ENCODE assay signal across 8 mouse cellular contexts in the genomic region with DNA sequence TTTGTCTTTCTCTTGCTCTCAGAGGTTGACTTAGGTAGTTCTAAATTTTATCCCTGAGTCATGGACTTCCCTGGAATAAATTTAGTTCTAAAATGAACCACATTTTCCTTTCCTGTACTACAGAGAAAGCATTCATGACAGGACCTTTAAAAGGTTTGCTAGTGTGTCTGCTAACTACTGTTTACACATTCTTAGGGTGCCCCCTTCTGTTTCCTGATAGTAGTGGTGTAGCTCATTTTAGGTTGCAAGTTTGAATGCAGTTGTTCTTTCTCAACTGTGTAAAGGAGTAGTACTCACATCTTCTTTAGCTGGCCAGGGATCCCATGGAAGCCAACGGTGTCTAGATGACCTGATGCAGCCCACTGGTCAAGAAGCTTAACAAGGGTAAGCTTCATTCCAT.
A peak's percentile ranks its signal among the peaks of the same experiment; 100 is the strongest.
DNase-seq lines count a peak whose midpoint lies in the region; ATAC-seq and TF ChIP-seq lines count a peak whose summit lies in the region.

No protein-coding gene starts in this region.

- no peaks in the 10 kb centered on the region for H3K36me3 ChIP-seq in hindbrain, embryonic 11.5 days (ENCODE audit: control insufficient read depth, insufficient read depth, low read length)
- no peaks in the 10 kb centered on the region for H3K36me3 ChIP-seq in hindbrain, embryonic 10.5 days
- no peaks in the 10 kb centered on the region for H3K36me3 ChIP-seq in CH12.LX (replicated peaks in 1 of 2; ENCODE audit: control insufficient read depth in 1 of 2, insufficient read depth in 1 of 2, low read length in 1 of 2)
- H3K36me3 ChIP-seq in hindbrain, postnatal 0 days (ENCODE audit: insufficient read depth, low read length): no peaks in the 10 kb centered on the region

- peak; percentile 65; the same call in 1 of the 2 replicates for ATAC-seq in hindbrain, embryonic 11.5 days (ENCODE audit: low FRiP score)
- peak; percentile 87 for ATAC-seq in hindbrain, postnatal 0 days

- H3K4me1 ChIP-seq in hindbrain, embryonic 11.5 days (replicated peaks; ENCODE audit: control insufficient read depth, insufficient read depth, low read length): no peaks in the 10 kb centered on the region
- H3K4me1 ChIP-seq in hindbrain, embryonic 10.5 days (replicated peaks): no peaks in the 10 kb centered on the region
- no peaks in the 10 kb centered on the region for H3K4me1 ChIP-seq in CH12.LX (ENCODE audit: control insufficient read depth in 1 of 2, insufficient read depth in 2 of 2)
- no peaks in the 10 kb centered on the region for H3K4me1 ChIP-seq in hindbrain, postnatal 0 days (ENCODE audit: insufficient read depth, low read length)

- no peak overlapping the region for H3K4me2 ChIP-seq in hindbrain, embryonic 11.5 days (replicated peaks; ENCODE audit: low read depth, low read length)
- H3K4me2 ChIP-seq in CH12.LX (ENCODE audit: insufficient read depth, low read depth, poor library complexity, severe bottlenecking): no peak overlapping the region
- no peak overlapping the region for H3K4me2 ChIP-seq in hindbrain, postnatal 0 days (ENCODE audit: low read depth, low read length)

- in situ Hi-C loops in CH12.LX (cut with MboI; ENCODE audit: low pct_ligation_motif_present, low pct_unique_long_range_greater_than_20kb, low sequenced_read_pairs): no loop called here

- TF ChIP-seq POLR2A in CH12.LX (IDR thresholded peaks at IDR 0.05; ENCODE audit: low read depth, low read length): no peak

- TF ChIP-seq CTCF in CH12.LX (conservative IDR thresholded peaks at IDR 0.05 in 1 of 2, IDR thresholded peaks at IDR 0.05 in 1 of 2; ENCODE audit: low read depth in 2 of 2, low read length in 2 of 2): peak; percentile 24 to 82; a peak in 3 of 4 replicates
- peak; percentile 79 for TF ChIP-seq CTCF in hindbrain, postnatal 0 days (IDR thresholded peaks at IDR 0.05; ENCODE audit: low read depth)

- H3K27ac ChIP-seq in hindbrain, embryonic 11.5 days (ENCODE audit: low read depth, low read length): no peak overlapping the region
- H3K27ac ChIP-seq in hindbrain, embryonic 10.5 days: no peak overlapping the region
- no peak overlapping the region for H3K27ac ChIP-seq in CH12.LX (ENCODE audit: insufficient read depth, low read depth)
- no peak overlapping the region for H3K27ac ChIP-seq in hindbrain, postnatal 0 days

- peak; percentile 92 for TF ChIP-seq RAD21 in CH12.LX (IDR thresholded peaks at IDR 0.05; ENCODE audit: low read depth, low read length)

- H3K27me3 ChIP-seq in hindbrain, embryonic 11.5 days (ENCODE audit: control insufficient read depth, insufficient read depth, low read length): no peaks in the 10 kb centered on the region
- no peaks in the 10 kb centered on the region for H3K27me3 ChIP-seq in hindbrain, embryonic 10.5 days (ENCODE audit: insufficient read depth, poor library complexity, severe bottlenecking)
- no peaks in the 10 kb centered on the region for H3K27me3 ChIP-seq in CH12.LX (replicated peaks)
- H3K27me3 ChIP-seq in hindbrain, postnatal 0 days (ENCODE audit: insufficient read depth, low read length): no peaks in the 10 kb centered on the region

- no peak overlapping the region for H3K9ac ChIP-seq in hindbrain, embryonic 11.5 days (ENCODE audit: low read depth, low read length)
- no peak overlapping the region for H3K9ac ChIP-seq in CH12.LX (ENCODE audit: insufficient read depth, low read depth)
- H3K9ac ChIP-seq in hindbrain, postnatal 0 days (replicated peaks; ENCODE audit: low read length): no peak overlapping the region

- no peaks in the 10 kb centered on the region for H3K9me3 ChIP-seq in hindbrain, embryonic 11.5 days (ENCODE audit: control insufficient read depth, low read length)
- H3K9me3 ChIP-seq in hindbrain, embryonic 10.5 days: no peaks in the 10 kb centered on the region
- H3K9me3 ChIP-seq in CH12.LX (replicated peaks; ENCODE audit: low read length): no peaks in the 10 kb centered on the region
- H3K9me3 ChIP-seq in hindbrain, postnatal 0 days (ENCODE audit: low read length): no peaks in the 10 kb centered on the region

- 33% methylated on average over 1 of the region's 1 CpGs for WGBS in hindbrain, embryonic 11.5 days
- WGBS in hindbrain, embryonic 10.5 days: 35% methylated on average over 1 of the region's 1 CpGs
- WGBS in hindbrain, postnatal 0 days: 25% methylated on average over 1 of the region's 1 CpGs

- dilution Hi-C loops in CH12.LX (cut with MboI; ENCODE audit: extremely low pct_ligation_motif_present, extremely low pct_unique_long_range_greater_than_20kb, low sequenced_read_pairs): no loop called here

- no peaks in the 10 kb centered on the region for H3K79me2 ChIP-seq in CH12.LX (replicated peaks; ENCODE audit: control insufficient read depth, extremely low read depth, insufficient read depth, poor library complexity, severe bottlenecking)

- DNase-seq in hindbrain, embryonic 11.5 days (ENCODE audit: low spot score): peak; percentile 44
- no peak for DNase-seq in hindbrain, embryonic 10.5 days (ENCODE audit: low spot score)
- DNase-seq in CH12.LX (ENCODE audit: extremely low read depth): peak; percentile 63
- peak; percentile 47 for DNase-seq in brain, embryonic 18.5 days (ENCODE audit: low read depth, low spot score)
- DNase-seq in hindbrain, postnatal 0 days (ENCODE audit: low spot score): peak; percentile 85
- peak; percentile 78 for DNase-seq in retina, embryonic 14.5 days (ENCODE audit: low spot score)
- no peak for DNase-seq in c-Kit-positive CD71-positive TER-119-positive erythroid progenitor cells, embryonic 14.5 days (ENCODE audit: low spot score)
- DNase-seq in urinary bladder, adult 18-20 months (ENCODE audit: low spot score in 2 of 2): no peak

- no peak for TF ChIP-seq EP300 in CH12.LX (IDR thresholded peaks at IDR 0.05; ENCODE audit: low read length)

- no peak overlapping the region for H3K4me3 ChIP-seq in hindbrain, embryonic 11.5 days (ENCODE audit: low read depth, low read length)
- no peak overlapping the region for H3K4me3 ChIP-seq in hindbrain, embryonic 10.5 days
- no peak overlapping the region for H3K4me3 ChIP-seq in CH12.LX (replicated peaks in 1 of 3; ENCODE audit: low read depth in 2 of 3, low read length in 2 of 3, poor library complexity in 1 of 3)
- H3K4me3 ChIP-seq in hindbrain, postnatal 0 days (ENCODE audit: low read length): no peak overlapping the region

TF ChIP-seq in CH12.LX, 34 proteins besides CTCF, POLR2A, EP300 and RAD21:
- TF ChIP-seq CHD2 (IDR thresholded peaks at IDR 0.05; ENCODE audit: low read length) (no peak), SIN3A (IDR thresholded peaks at IDR 0.05; ENCODE audit: low read length) (no peak), USF2 (conservative IDR thresholded peaks at IDR 0.05; ENCODE audit: low read depth, low read length) (no peak), MEF2A (IDR thresholded peaks at IDR 0.05; ENCODE audit: borderline replicate concordance, low read depth, low read length) (0 out of 2 replicates have a peak, but pooled peaks have one; percentile 20), ETS1 (conservative IDR thresholded peaks at IDR 0.05; ENCODE audit: low read depth, low read length) (no peak), IRF4 (IDR thresholded peaks at IDR 0.05; ENCODE audit: low read depth, low read length) (no peak), CHD1 (IDR thresholded peaks at IDR 0.05; ENCODE audit: low read depth, low read length) (no peak), MXI1 (IDR thresholded peaks at IDR 0.05; ENCODE audit: low read depth, low read length) (no peak), TCF12 (IDR thresholded peaks at IDR 0.05; ENCODE audit: low read depth, low read length) (no peak), MYC (IDR thresholded peaks at IDR 0.05; ENCODE audit: low read depth, low read length) (0 out of 2 replicates have a peak, but pooled peaks have one; percentile 27), SMC3 (IDR thresholded peaks at IDR 0.05; ENCODE audit: low read depth, low read length) (peak; percentile 88), ZC3H11A (IDR thresholded peaks at IDR 0.05; ENCODE audit: low read depth, low read length) (peak; percentile 67; the same call in 1 of the 2 replicates), USF1 (IDR thresholded peaks at IDR 0.05; ENCODE audit: low read depth, low read length) (no peak), MAFK (IDR thresholded peaks at IDR 0.05; ENCODE audit: insufficient replicate concordance, low read length) (no peak), KAT2A (IDR thresholded peaks at IDR 0.05; ENCODE audit: insufficient replicate concordance, low read length) (no peak)

Comparison
In these comparisons a context has a peak if more than half of its experiments do, and no peak if none do; other contexts are left out.
1. DNase-seq: peak in hindbrain, embryonic 11.5 days (single experiment), CH12.LX (single experiment), brain, embryonic 18.5 days (single experiment), hindbrain, postnatal 0 days (single experiment) and retina, embryonic 14.5 days (single experiment); none in hindbrain, embryonic 10.5 days (single experiment), c-Kit-positive CD71-positive TER-119-positive erythroid progenitor cells, embryonic 14.5 days (single experiment) and urinary bladder, adult 18-20 months (0 of 2).